Mouse (Mus musculus): Measurements from ENCODE around the gene Aqp3.

Gene Aqp3

DNA sequence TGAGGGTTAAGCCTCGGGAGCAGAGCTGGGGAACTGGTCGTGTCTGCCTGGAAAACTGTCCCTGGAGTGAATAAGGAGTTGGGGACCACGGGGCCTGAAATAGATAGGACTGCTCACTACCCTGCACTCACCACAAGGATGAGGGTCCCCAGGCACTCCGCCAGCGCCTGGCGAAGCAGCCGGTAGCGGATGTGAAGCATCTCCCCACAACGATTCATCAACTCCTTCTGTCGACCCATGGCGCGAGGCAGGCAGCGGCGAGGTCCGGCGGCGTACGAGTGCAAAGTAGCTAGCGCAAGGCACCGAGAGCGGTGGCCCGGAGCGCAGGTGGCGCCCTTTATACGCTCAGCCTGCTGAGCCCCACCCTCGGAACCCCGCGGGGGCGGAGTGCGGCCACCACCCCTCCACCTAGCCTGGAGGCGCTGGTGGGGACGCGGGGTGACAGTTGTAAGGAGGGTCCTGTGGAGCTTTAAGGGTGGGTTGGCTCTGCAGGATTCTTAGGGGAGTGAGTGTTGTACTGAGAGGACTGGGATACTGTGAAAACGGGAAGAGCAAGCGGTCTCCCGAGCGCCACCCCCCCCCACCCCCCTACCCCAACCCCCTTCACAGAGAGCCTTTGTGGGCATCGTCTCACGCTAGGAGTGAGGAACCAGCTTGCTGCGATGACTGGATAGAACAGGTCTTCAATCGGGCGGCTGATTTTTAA lies at the start of gene Aqp3:
Aqp3 (minus strand) TSS at position 313 of the 706 bp plus-strand sequence.
- DNase-seq (ENCODE audit: low spot score): no peak

GRCm38 (mm10) chr4:41142601-41143000 lies 44.6 kb upstream of the Aqp3 start:
- DNase-seq (ENCODE audit: low spot score): no peak

GRCm38 (mm10) chr4:41140174-41140875 lies 42.3 kb upstream of the Aqp3 start:
- no peak for DNase-seq (ENCODE audit: low spot score)

GRCm38 (mm10) chr4:41136811-41137210 lies 38.8 kb upstream of the Aqp3 start:
- peak; percentile 25 for DNase-seq (ENCODE audit: low spot score)

GRCm38 (mm10) chr4:41136454-41136805 lies 38.4 kb upstream of the Aqp3 start:
- peak; percentile 38 for DNase-seq (ENCODE audit: low spot score)

DNA sequence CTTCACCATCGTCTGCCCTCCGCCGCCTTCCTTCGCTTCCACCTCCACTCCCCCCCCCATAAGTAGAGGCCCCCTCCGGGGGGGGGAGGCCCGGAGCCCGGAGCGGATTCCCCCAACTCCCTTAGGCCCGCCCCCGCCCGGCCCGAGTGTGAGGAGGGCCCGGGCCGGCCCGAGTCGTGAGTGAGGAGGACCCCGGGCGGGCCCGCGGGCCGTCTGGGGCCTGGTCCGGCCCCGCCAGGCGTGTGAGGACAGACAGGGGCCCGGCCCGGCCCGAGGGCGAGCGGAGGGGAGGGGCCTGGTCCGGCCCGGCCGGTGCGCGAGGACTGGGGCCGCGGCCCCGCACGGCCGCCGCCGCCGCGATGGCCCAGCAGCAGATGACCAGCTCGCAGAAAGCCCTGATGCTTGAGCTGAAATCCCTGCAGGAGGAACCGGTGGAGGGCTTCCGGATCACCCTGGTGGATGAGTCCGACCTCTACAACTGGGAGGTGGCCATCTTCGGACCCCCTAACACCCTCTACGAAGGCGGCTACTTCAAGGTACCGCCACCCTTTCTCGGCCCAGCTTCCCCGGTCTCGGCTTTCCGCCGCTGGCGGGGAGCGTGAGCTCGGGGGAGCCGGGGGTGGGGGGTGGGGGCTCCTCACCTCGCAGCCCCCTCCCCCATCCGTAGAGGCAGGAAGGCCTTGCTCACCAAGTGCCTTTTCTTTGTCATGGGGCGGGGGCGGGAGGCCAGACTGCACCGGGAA lies 37.9 kb upstream of the Aqp3 start, which contains the start of gene Ube2r2:
Ube2r2 (plus strand) TSS at position 33 of the 743 bp plus-strand sequence.
- peak; percentile 32 for DNase-seq (ENCODE audit: low spot score)

- peak; percentile 69 for DNase-seq (ENCODE audit: low spot score)
Measured at GRCm38 (mm10) chr4:41134935-41135710, 37.1 kb upstream of the Aqp3 start.

DNA sequence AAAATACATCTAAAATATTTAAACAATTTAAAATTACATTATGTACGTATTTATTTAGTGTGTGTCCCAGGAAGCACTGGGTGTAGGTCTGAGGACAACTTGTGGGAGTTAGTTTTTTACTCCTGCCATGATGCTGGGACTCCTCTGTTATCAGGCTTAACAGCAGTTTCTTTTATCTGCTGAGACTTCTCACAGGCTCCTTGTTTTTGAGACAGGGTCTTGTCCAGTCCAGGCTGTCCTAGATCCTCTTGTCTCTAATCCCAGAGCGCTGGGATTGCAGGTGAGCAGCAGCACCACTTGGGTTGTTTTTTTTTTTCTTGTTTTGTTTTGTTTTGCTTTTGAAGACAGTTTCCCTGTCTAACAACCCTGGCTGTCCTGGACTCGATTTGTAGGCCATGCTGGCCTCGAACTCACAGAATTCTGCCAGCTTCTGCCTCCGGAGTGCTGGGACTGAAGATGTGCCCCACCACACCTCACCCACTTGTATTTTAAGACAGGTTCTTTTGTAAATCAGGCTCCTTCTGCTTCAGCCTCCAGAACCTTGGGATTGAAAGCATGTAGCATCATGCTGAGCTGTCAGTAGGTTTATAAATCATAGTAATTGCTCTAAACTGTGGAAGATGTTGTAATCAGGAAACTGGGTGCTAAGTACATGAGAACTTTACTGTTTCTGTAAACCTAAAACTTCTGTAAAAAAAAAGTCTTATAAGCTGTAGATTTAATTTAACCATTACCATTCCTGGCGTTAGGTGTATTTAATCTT lies 35.7 kb upstream of the Aqp3 start:
- peak; percentile 64 for DNase-seq (ENCODE audit: low spot score)

- peak; percentile 48 for DNase-seq (ENCODE audit: low spot score)
Measured at GRCm38 (mm10) chr4:41132471-41132870, 34.5 kb upstream of the Aqp3 start.

GRCm38 (mm10) chr4:41129836-41130235 lies 31.9 kb upstream of the Aqp3 start:
- peak; percentile 87 for DNase-seq (ENCODE audit: low spot score)

DNA sequence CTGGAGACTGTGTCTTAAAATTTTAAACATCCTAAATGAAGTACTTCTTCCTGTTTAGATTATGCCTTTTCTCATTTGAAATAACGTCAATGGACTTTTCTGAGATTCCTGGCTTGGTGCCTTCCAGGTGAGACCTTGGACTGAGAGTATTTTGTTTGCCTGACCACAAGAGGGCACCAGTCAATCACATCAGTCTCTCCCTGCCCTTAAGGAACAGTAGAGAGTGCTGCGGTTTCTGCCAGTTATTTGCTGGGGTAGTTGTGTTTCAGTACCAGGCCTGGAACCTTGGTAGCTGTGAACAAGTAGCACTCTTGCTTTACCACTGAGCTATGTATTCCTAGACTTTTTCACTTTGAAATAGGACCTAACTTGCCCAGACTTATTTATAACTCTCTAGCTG lies 31.4 kb upstream of the Aqp3 start:
- DNase-seq (ENCODE audit: low spot score): peak; percentile 85

GRCm38 (mm10) chr4:41124180-41124951 lies 26.4 kb upstream of the Aqp3 start, which contains the start of gene Nol6:
Nol6 (minus strand) TSS chr4:41124455.
- DNase-seq (ENCODE audit: low spot score): peak; percentile 99

DNA sequence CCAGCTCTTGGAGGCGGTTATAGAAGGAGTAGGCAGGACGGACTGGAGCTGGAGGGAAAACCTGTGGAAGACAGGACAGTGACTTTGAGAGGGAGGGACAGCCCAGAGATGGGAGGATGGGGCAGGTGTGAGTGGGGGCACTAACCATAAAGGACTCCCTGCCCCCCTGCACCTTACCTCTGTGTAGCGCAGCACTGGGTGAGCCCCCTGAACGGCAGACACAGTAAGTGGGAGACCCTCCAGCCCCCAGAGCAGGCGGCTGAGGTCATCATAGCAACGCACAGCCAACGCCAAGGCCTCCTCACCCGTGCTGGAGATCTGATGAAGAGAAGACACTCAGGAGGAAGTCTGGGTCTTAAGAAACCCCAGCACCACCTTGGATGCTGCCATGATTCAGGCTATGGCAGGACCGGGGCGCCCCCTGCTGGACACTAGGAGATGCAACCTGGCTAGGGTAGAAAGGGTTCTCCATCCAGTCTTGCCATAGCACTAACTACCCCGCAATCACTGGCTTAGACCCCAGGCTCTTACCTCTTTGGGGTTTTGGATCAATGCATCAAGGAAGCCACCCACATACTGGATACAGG lies 20.8 kb upstream of the Aqp3 start:
- DNase-seq (ENCODE audit: low spot score): peak; percentile 75

GRCm38 (mm10) chr4:41116817-41117216 lies 18.8 kb upstream of the Aqp3 start:
- DNase-seq (ENCODE audit: low spot score): no peak

- DNase-seq (ENCODE audit: low spot score): no peak
Measured at GRCm38 (mm10) chr4:41115793-41116192, 17.8 kb upstream of the Aqp3 start.

GRCm38 (mm10) chr4:41115074-41115473 lies 17.1 kb upstream of the Aqp3 start:
- no peak for DNase-seq (ENCODE audit: low spot score)

- no peak for DNase-seq (ENCODE audit: low spot score)
Measured at GRCm38 (mm10) chr4:41114358-41115070, 16.5 kb upstream of the Aqp3 start.

- DNase-seq (ENCODE audit: low spot score): no peak
Measured at GRCm38 (mm10) chr4:41108717-41109425, 10.9 kb upstream of the Aqp3 start.

DNA sequence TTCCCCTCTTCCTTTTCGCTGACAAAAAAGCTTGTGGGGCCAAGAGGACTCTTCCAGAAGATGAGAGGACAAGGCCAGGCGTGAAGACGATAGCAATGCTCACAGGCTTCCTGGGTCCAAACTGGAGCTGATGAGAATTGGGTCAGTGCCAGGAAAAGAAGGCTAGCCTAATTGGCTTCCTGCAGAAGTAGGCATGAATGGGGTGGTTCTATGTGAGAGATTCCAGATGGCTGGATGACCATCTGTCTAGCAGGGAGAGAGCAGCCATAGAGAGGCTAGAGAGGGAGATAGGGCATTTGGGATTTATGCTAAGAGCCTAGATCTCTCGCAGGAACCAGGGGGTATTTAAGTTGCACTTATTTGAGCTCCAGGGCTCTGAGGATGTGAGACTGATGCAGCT lies 9.5 kb upstream of the Aqp3 start:
- DNase-seq (ENCODE audit: low spot score): no peak

Measured in c-Kit-positive CD71-positive TER-119-positive erythroid progenitor cells, embryonic 14.5 days (primary cell).